Mouse (Mus musculus) hematopoietic multipotent progenitor cell, adult 10-12 weeks (in vitro differentiated cells): ENCODE data around the gene Msmb. TPM values are rescaled to one million over a fixed set of nuclear protein-coding genes. Genes with fewer than 3 reads are reported as not detected.

Experiments used
- polyA plus RNA-seq: library from polyadenylated mRNA; stranded (reverse); fragments of >175 nt; gene quantifications from 2 replicates; pipeline ENCODE4 v1.2.3, GENCODE M21; 2012; ENCODE audit warnings: low replicate concordance

Gene Msmb
- not detected in 2 replicates for polyA plus RNA-seq

DNA sequence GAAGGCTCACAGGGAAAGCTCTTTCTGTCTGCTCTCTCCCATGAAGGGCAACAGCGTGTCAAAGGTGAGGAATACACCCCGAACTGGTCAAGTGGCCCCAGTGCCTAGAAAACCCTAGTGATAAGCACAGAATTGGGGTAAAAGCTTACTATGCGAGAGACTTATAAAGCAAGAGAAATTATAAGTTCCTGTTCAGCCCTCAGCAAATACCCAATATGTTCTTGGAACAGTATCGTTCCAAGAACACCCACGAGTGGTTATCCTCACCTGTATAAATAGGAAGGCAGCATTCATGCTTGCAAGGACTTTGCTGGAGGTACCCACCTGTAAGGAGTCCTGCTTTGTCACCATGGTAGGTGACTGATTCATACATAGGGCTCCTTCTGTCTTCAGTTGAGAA is at the start of gene Msmb:
Msmb (plus strand) TSS at position 301 of the 400 bp plus-strand sequence.

DNA sequence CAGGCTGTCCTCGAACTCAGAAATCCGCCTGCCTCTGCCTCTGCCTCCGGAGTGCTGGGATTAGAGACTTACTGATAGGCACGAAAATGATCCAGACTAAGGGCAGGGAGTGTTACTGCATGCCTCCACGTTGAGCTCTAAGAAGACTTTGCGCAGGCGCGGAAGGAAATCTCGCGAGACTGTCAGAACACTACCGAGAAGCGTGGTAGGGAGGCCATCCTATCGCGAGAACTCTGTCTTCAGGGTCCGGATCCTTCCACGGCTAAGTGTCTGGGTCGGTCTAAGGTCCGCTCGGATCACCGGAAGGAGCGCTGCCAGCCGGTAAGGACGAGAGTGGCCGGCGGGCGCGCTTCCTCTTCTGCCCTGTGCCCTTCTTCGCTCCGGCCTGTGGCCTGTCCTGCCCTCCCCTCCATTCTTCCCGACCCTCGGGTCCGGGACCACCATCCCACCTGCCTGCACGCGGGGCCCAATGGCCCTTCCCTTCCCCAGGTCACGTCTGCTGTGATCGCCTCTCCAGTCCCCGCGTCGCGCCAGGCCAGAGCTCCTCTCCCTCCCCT is 17.9 kb downstream of the Msmb start, which contains the start of gene Ncoa4:
Ncoa4 (plus strand) TSS at position 176 of the 557 bp plus-strand sequence.

DNA sequence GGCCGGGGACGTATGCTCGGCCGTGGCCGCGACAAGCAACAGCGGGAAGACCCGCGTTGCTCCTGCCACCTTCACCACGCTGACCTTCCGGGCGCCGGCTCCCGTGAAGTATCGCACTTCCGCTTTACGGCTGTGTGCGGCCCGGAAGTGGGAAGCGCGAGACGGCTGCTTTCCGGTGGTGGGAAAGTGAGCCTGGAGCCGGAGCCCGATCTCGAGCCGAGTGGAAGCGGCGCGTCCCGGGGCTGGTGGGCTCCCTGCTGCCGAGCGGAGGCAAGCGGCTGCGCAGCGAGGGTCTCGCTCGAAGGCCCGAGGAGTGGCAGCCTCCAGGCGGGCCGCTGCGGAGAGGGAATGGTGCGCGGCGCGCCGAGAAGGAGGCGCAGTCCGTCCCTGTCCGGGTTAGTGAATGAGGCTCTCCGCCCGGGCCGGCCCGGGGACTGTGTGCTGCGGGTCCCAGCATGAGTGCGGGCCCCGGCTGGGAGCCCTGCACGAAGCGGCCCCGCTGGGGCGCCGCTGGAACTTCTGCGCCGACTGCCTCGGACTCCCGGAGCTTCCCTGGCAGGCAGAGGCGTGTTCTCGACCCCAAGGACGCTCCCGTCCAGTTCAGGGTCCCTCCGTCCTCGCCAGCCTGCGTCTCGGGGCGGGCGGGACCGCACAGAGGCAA is 60.1 kb downstream of the Msmb start, which contains the start of the genes Timm23 and Parg:
Timm23 (minus strand) TSS at position 108 of the 661 bp plus-strand sequence.
Parg (plus strand) TSS at position 159 of the 661 bp plus-strand sequence.

Other genes with a start within 250 kb of the Msmb start
- gene Galnt15, start 113.0 kb upstream of the Msmb start, polyA plus RNA-seq, result 0.04 TPM in 1 of 2 replicates, not detected in the other
- 1.1 and 3.3 TPM in 2 replicates for gene Oxnad1, start 56.6 kb upstream of the Msmb start, polyA plus RNA-seq
- gene Dph3, start 56.3 kb upstream of the Msmb start, polyA plus RNA-seq, result 8.2 and 26.4 TPM in 2 replicates
- 4.7 and 11.1 TPM in 2 replicates for gene Ncoa4, start 17.8 kb downstream of the Msmb start, polyA plus RNA-seq
- gene Timm23, start 59.9 kb downstream of the Msmb start, polyA plus RNA-seq, result 131 and 171 TPM in 2 replicates
- 17.8 and 29.7 TPM in 2 replicates for gene Parg, start 59.9 kb downstream of the Msmb start, polyA plus RNA-seq
- 0.04 TPM in 1 of 2 replicates, not detected in the other for gene Ogdhl, start 180.0 kb downstream of the Msmb start, polyA plus RNA-seq
- not detected in 2 replicates for gene 1700024G13Rik, start 246.4 kb downstream of the Msmb start, polyA plus RNA-seq